Mouse (Mus musculus) left cerebral cortex, adult 2 months (tissue): ENCODE data around the gene Rere. TPM values are rescaled to one million over a fixed set of nuclear protein-coding genes. Genes with fewer than 3 reads are reported as not detected.
"Not testable (repeated sequence)": the region's sequence is repeated elsewhere in the genome, so short reads cannot be mapped to it uniquely, and the experiment has no call there.

Source experiments
- DNase-seq, 2 experiments: peaks; one replicate each; pipeline ENCODE4 v3.0.0; 2021 to 2022; ENCODE audit warnings: low spot score in 2 of 2, mixed read lengths in 1 of 2; ENCODE audit errors: extremely low spot score in 1 of 2
- H3K27ac ChIP-seq: fragments of 200-600 bp; 2 replicates; pipeline ENCODE4 v1.8.1; 2022
- H3K4me3 ChIP-seq: fragments of 200-600 bp; 2 replicates; pipeline ENCODE4 v1.8.1; 2022
- CTCF ChIP-seq: fragments of 200-600 bp; IDR thresholded peaks from 2 replicates; pipeline ENCODE4 v1.8.1; 2022; ENCODE audit warnings: antibody characterized with exemption, mild to moderate bottlenecking, moderate library complexity
- intact Hi-C: fragments of 180-260 bp; cut with DNase I; formaldehyde crosslinking; loops from one replicate; pipeline ENCODE4 v1.15.1; 2025
- total RNA-seq, 2 experiments: library from RNA; stranded (reverse); gene quantifications; 2 replicates each; pipeline ENCODE4 v1.2.3; 2021

Gene Rere
- total RNA-seq, 2 experiments from 2014 or later, result 113 to 125 TPM

- peak; percentile 86 for TF ChIP-seq CTCF
- H3K4me3 ChIP-seq, result no peak overlapping the region
- DNase-seq, result peak; percentile 63 to 66
- peak overlapping the region; percentile 68 for H3K27ac ChIP-seq
- intact Hi-C loops, result loop anchor here (5.0 kb wide), 2 partner anchors 80 to 370 kb away; no protein-coding TSS in a partner anchor
These were observed 23.9 kb upstream of the Rere start for GRCm38 (mm10) chr4:150257252-150258204.

DNA sequence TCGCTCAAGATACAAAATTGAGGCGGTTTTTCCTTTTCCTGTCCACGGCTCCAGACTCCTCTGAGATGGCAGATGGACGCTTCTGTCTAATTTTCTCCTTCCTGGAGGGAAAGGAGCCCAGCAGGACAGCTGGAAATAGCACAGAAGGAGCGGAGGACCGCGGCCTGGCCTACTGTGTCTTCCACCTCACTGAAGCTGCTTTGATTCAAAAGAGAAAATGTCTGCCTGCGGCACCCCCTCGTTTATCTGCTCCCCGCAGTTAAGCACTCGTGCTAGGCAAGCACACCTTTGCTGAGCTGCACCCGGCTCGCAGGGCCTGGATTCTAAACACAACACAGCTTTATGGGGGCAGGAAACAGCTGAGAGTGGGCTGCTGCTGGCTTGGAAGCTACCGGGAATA lies 23.1 kb upstream of the Rere start:
- no peak for DNase-seq
- peak overlapping the region; percentile 68 for H3K27ac ChIP-seq
- TF ChIP-seq CTCF, result no peak
- intact Hi-C loops, result loop anchor here (5.0 kb wide), 2 partner anchors 79 to 369 kb away; no protein-coding TSS in a partner anchor
- no peak overlapping the region for H3K4me3 ChIP-seq

DNA sequence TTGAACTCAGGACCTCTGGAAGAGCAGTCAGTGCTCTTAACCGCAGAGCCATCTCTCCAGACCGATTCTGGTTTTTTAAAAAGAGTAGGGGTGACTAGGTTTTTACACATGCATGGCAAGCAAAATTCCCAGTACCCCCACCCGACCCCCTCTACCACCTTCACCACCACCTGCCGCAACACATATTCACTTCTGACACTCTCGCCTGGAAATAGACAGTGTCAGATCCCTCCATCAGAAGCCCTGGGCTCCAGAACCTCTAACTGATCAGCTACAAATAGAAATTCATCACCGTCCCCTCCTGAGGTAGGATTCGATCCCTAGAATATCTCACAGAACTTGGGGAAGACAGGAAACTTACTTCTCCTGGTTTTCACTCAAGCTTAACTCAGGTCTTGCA lies 21.9 kb upstream of the Rere start:
- no peak for TF ChIP-seq CTCF
- H3K4me3 ChIP-seq, result no peak overlapping the region
- DNase-seq, result no peak
- H3K27ac ChIP-seq, result no peak overlapping the region
- intact Hi-C loops, result loop anchor here (5.0 kb wide), 2 partner anchors 78 to 368 kb away; no protein-coding TSS in a partner anchor

GRCm38 (mm10) chr4:150260111-150260510 lies 21.3 kb upstream of the Rere start:
- H3K4me3 ChIP-seq, result no peak overlapping the region
- DNase-seq, result no peak
- intact Hi-C loops, result no loop called here
- H3K27ac ChIP-seq, result no peak overlapping the region
- TF ChIP-seq CTCF, result no peak

DNA sequence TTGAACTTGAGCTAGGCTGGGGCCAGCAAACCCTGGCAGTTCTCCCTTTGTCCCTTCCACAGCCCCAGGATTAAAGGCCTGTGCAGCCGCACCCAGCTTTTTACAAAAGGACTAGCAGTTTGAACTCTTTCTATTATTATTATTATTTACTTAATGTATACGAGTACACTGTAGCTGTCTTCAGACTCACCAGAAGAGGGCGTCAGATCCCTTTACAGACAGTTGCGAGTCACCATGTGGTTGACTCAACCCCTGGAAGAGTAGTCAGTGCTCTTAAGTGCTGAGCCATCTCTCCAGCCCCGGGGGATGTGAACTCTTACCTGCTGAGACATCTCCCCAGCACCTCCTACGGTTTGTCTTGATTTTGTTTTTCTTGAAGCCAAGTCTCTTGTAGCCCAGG lies 20.7 kb upstream of the Rere start:
- TF ChIP-seq CTCF, result peak; percentile 55
- Histone ChIP-seq H3K27ac (no peak overlapping the region), H3K4me3 (no peak overlapping the region)
- intact Hi-C loops, result no loop called here
- DNase-seq, result no peak

GRCm38 (mm10) chr4:150262301-150262700 lies 19.1 kb upstream of the Rere start:
- DNase-seq, result no peak
- intact Hi-C loops, result loop anchor here (2.0 kb wide), 1 partner anchor 202 kb away; no protein-coding TSS in a partner anchor
- no peak for TF ChIP-seq CTCF
- Histone ChIP-seq H3K27ac (no peak overlapping the region), H3K4me3 (no peak overlapping the region)

DNA sequence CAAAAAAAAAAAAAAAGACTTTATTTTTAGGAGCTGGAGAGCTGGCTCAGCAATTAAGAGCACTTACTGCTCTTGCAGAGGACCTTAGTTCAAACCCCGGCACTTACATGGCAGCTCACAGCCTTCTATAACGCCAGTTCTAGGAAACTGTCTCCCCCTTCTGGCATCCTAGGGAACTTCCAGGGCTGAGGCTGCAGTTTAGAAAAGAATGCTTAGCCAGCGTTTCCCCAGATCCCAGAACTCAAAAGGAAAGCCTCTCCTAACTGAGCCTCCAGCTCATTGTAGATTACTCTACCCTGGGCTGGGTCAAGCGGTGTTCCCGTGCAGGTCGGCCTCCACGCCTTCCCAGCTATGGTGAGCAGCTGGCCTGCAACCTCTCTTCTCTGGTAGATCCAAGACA lies 16.5 kb upstream of the Rere start:
- Histone ChIP-seq H3K4me3 (no peak overlapping the region), H3K27ac (no peak overlapping the region)
- DNase-seq, result no peak
- intact Hi-C loops, result no loop called here
- TF ChIP-seq CTCF, result peak; percentile 56

- no peak for DNase-seq
- intact Hi-C loops, result no loop called here
- TF ChIP-seq CTCF, result no peak
These were observed 16.0 kb upstream of the Rere start for GRCm38 (mm10) chr4:150265471-150265870.

DNA sequence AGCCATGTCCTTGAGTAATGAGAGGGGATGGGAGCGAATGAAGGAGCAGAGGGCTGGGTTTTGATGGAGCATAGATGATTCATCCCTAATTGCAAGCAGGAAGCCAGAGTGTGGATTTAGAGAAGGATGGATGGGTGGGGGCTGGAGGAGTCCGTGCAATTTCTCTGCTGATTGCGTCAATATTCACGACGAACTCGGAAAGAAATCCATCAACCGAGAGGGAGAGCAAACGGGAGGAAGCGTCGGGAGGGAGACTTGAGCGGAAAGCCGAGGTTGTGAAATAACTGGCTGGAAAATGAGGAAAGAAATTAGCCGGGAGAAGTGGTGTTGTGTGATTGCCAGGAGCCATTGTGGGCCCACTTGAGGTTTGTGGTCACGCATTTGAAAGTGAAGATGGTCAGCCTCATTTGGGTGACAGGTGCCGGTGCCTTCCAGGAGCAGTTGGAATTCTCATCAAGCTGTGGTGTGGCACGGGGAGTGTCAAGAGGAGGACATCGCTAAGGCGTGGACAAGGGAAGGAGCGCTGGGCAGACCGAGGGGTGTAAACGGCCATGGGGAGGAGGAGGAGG lies 14.7 kb upstream of the Rere start:
- Histone ChIP-seq H3K27ac (no peak overlapping the region), H3K4me3 (no peak overlapping the region)
- TF ChIP-seq CTCF, result no peak
- DNase-seq, result no peak
- intact Hi-C loops, result no loop called here

More at GRCm38 (mm10) chr4:150265471-150265870, 16.0 kb upstream of the Rere start:
- no peak overlapping the region for H3K4me3 ChIP-seq
- no peak overlapping the region for H3K27ac ChIP-seq

GRCm38 (mm10) chr4:150268674-150269653 lies 12.5 kb upstream of the Rere start:
- intact Hi-C loops, result no loop called here
- TF ChIP-seq CTCF, result no peak
- Histone ChIP-seq H3K27ac (no peak overlapping the region), H3K4me3 (no peak overlapping the region)
- no peak for DNase-seq

GRCm38 (mm10) chr4:150269679-150270078 lies 11.8 kb upstream of the Rere start:
- no peak for DNase-seq
- Histone ChIP-seq H3K4me3 (no peak overlapping the region), H3K27ac (no peak overlapping the region)
- TF ChIP-seq CTCF, result no peak
- intact Hi-C loops, result no loop called here

DNA sequence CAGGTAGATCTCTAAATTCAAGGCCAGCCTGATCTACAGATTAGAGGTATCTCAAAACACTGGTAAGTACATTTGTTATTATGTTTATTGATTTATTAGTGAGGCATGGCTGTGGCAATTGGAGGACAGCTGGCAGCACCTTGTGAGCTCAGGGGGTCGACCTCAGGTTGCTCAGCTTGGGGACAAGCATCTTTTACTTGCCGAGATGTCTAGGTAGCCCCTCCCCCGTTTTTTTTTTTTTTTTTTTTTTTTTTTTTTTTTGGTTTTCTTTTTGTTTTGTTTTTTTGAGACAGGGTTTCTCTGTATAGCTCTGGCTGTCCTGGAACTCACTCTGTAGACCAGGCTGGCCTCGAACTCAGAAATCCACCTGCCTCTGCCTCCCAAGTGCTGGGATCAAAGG lies 10.7 kb upstream of the Rere start:
- H3K27ac ChIP-seq, DNase-seq, intact Hi-C loops, H3K4me3 ChIP-seq: not testable (repeated sequence)
